Mouse (Mus musculus): ENCODE results near the gene G530012D18Rik.
"Not testable (repeated sequence)": the region's sequence is repeated elsewhere in the genome, so short reads cannot be mapped to it uniquely, and the experiment has no call there.

DNA sequence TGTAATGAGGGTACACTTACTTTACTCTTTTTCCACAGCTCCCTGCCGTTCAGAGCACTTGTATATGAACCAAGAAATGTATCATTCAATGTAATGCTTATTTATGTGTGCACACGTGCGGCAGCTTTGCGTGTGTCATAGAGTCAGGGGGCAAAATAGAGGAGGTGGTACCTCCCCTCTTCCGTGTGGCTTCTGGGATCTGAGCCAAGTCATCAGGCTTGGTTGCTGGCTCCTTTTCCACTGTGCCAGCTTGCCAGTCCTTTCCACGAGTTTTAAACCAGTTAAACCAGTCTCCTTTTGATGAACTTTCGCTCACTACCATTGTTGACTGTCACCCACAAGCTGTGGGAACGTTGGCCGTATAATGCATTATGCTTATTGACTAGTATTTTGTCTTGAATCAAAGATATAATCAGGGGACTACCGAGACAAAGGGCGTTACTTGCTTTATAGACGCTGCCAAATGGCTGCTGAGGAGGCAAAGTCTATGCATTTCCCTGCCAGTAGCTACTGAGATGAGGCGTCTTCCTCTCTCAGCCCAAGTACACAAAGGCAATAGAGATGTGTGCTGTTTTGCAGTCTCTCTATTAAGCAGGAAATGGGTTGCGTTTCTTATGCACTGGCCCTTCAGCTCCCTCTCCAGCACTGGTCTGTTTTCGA lies 46.9 kb upstream of the G530012D18Rik start:
- not testable (repeated sequence) for TF ChIP-seq CTCF (IDR thresholded peaks at IDR 0.05; ENCODE audit: insufficient read depth, low read length); POLR2A (IDR thresholded peaks at IDR 0.05; ENCODE audit: borderline replicate concordance, extremely low read depth, low read depth, low read length)
